In the genomic region with DNA sequence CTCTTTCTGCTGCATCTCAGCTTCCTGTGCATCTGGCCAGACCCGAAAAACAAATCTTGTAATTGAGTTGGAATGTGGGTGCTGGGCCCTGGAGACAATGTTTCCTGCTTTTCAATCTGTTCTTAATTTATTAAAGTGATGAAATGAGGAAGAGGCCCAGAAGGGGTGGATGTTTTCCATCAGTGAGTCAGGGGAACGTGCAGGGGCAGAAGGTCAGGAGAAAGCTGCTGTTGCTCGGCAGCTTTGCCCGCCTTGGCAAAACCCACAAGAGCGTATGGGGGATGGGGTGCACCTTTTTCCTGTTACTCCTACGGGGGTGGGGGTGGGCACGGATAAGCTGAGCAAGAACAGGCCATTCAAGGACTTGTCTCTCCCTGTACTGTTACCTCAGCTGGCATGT, we compare ENCODE assay signal across 8 mouse cellular contexts.
DNase-seq lines count a peak whose midpoint lies in the region; ATAC-seq lines count a peak whose summit lies in the region.
"Had no signal": no experiment of that assay in that cellular context is flagged by ENCODE, and none has a peak within 500 bp of the region (broad histone marks: within the 10 kb centered on the region; RNA-seq: fewer than 3 reads in every experiment).

No protein-coding gene starts in this region.

- no peak overlapping the region for H3K4me3 ChIP-seq in kidney, embryonic 15.5 days (replicated peaks)
- H3K4me3 ChIP-seq in neural tube, embryonic 13.5 days, result no peak overlapping the region

- peaks cover 15% of the 10 kb centered on the region for H3K4me1 ChIP-seq in kidney, embryonic 15.5 days
- peaks cover 31% of the 10 kb centered on the region for H3K4me1 ChIP-seq in neural tube, embryonic 13.5 days (replicated peaks)

- H3K4me2 ChIP-seq in kidney, embryonic 15.5 days, result no peak overlapping the region
- no peak overlapping the region for H3K4me2 ChIP-seq in neural tube, embryonic 13.5 days

- no peaks in the 10 kb centered on the region for H3K36me3 ChIP-seq in kidney, embryonic 15.5 days
- H3K36me3 ChIP-seq in neural tube, embryonic 13.5 days, result no peaks in the 10 kb centered on the region

- peak overlapping the region; percentile 37 for H3K27ac ChIP-seq in kidney, embryonic 15.5 days
- peak overlapping the region; percentile 49; the same call in 1 of the 2 replicates for H3K27ac ChIP-seq in neural tube, embryonic 13.5 days (replicated peaks)

- H3K27me3 ChIP-seq in kidney, embryonic 15.5 days, result no peaks in the 10 kb centered on the region
- no peaks in the 10 kb centered on the region for H3K27me3 ChIP-seq in neural tube, embryonic 13.5 days
- H3K27me3 ChIP-seq: Patski had no signal

- H3K9ac ChIP-seq in kidney, embryonic 15.5 days, result no peak overlapping the region
- no peak overlapping the region for H3K9ac ChIP-seq in neural tube, embryonic 13.5 days

- no peaks in the 10 kb centered on the region for H3K9me3 ChIP-seq in kidney, embryonic 15.5 days (replicated peaks)
- H3K9me3 ChIP-seq in neural tube, embryonic 13.5 days, result no peaks in the 10 kb centered on the region

- 4% methylated on average over 7 of the region's 7 CpGs for WGBS in kidney, embryonic 15.5 days
- 42% methylated on average over 7 of the region's 7 CpGs for WGBS in neural tube, embryonic 13.5 days

- ATAC-seq in kidney, embryonic 15.5 days (replicated peaks; ENCODE audit: low FRiP score), result peak; percentile 75
- no peak for ATAC-seq in neural tube, embryonic 13.5 days (ENCODE audit: low read depth)
- ATAC-seq: Patski had no signal

- no peak for DNase-seq in kidney, adult 11 months
- DNase-seq in embryo, embryonic 10 days (ENCODE audit: low spot score), result peak; percentile 70
- peak; percentile 20 to 27 for DNase-seq in heart, adult 9 months (ENCODE audit: low spot score in 2 of 2)
- DNase-seq in layer of hippocampus, adult 8-10 months (ENCODE audit: low spot score in 2 of 2), result no peak
- DNase-seq in c-Kit-positive CD71-positive TER-119-positive erythroid progenitor cells, embryonic 14.5 days (ENCODE audit: low spot score), result no peak

Comparison
In these comparisons a context has a peak if more than half of its experiments do, and no peak if none do; other contexts are left out.
1. DNase-seq: peak in embryo, embryonic 10 days (single experiment) and heart, adult 9 months (2 of 2); none in kidney, adult 11 months (single experiment), layer of hippocampus, adult 8-10 months (0 of 2) and c-Kit-positive CD71-positive TER-119-positive erythroid progenitor cells, embryonic 14.5 days (single experiment).